Mouse (Mus musculus): ENCODE results near the gene Cacng7.
A peak's percentile ranks its signal among the peaks of the same experiment; 100 is the strongest.
"Not testable (repeated sequence)": the region's sequence is repeated elsewhere in the genome, so short reads cannot be mapped to it uniquely, and the experiment has no call there.

Cacng7 gene

DNA sequence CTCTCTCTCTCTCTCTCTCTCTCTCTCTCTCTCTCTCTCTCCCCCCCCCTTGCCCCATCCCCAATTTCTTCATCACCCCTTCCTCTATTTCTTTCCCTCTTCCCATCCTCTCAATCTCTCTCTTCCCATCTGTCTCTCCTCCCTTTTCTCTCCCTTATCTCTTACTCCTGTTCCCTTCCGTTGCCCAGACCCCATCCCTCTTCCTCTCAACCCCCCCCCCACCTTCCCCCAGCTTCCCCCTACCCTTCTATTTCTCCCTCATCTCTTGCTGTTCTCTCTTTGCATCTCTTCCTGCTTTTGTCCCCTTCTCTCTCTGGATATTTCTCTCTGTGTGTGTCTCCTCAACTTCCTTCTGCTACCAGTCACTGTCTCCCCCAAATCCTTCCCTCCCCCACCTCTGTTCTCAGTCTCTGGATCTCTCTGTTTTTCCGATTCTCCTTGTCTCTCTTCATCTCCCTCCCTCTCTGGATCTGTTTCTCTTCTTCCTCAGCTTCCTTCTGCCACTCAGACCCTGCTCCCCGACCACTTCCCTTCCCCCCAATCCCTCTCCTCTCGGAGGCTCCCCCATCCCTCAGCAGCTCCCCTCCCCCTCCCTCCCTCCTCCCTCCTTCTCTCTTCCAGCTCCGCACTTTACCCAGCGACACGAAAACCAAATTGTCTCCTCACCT lies 57.8 kb downstream of the Cacng7 start, which contains the start of gene Cacng8:
Cacng8 (plus strand) TSS at position 271 of the 668 bp plus-strand sequence.
- DNase-seq: peak; percentile 46 to 52

GRCm38 (mm10) chr7:3391081-3391451 lies 58.3 kb downstream of the Cacng7 start:
- peak; percentile 43 to 59 for DNase-seq

- peak; percentile 63 to 72 for DNase-seq
These were observed 59.1 kb downstream of the Cacng7 start for GRCm38 (mm10) chr7:3391809-3392208.

DNA sequence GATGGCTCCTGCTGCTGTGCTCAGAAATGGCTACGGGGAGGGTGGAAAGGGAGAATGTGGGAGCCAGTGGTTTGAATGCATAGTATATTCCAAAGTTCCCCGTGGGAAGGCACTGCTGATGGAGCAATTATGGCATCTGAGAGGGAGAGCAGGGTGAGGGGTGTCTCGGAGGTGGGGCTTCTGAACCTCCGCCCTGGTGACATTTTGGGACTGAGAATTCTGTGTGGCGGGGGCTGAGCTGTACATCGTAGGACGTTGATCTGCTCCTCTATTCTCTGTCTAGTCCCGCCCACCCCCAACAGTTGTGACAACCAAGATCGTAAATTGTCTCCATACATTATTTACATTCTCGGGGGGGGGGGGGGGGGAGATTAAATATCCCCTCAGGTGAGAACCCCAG lies 64.6 kb downstream of the Cacng7 start:
- no peak for DNase-seq

DNA sequence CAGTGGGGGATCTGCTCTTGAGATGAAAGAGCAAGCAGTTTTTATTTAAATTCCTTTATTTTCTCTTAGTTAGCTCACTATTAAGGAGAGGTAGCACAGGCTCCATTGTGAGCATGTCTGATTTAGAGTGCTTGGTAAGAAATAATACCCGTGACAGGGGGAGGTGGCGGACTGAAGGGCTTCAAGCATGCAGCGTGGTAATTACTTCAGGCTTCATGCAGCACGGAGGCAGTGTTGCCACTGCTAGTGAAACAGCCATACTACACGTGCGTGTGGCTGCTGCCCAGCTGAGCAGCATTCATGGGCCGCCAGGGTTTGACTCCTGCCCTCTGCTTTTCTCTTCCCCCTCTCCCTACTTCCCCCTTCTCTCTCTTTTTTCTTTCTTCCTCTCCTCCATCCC lies 65.0 kb downstream of the Cacng7 start:
- no peak for DNase-seq

GRCm38 (mm10) chr7:3398363-3398762 lies 65.6 kb downstream of the Cacng7 start:
- DNase-seq: not testable (repeated sequence)

GRCm38 (mm10) chr7:3399937-3400336 lies 67.2 kb downstream of the Cacng7 start:
- DNase-seq: no peak

DNA sequence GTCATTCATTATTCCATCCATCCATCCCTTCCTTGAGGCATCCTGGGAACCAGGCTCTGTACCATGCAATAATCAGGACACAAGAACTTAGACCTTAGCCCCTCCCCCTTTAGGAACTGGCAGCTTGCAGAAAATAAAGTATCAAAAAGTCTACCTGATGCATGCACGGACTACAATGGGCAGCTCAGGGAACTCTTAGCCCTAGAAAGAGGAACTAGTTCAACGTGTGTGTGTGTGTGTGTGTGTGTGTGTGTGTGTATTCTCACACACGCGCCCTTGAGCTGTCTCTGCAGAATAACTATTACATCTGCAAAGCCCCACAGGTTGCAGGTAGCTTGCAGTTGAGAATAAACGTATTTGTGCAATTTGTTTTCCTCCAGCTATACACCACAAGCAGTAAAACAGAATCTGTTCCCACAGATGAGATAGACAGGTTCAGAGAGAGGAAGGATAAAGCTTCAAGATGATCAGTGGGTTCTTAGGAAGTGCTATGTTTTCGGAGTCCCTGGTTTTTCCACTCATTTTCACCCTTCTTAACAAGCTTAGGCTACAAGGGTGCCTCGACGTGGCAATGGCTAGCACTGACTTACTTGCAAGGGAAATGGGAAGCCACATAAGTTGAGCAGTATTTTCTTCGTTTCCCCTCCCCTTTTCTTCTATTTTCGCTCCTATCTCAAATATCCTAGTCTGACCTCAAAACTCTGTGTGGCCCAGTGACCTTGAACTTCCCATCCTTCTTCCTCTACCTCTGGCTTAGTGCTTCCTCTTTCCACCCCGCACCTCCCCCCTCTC lies 77.2 kb downstream of the Cacng7 start:
- no peak for DNase-seq

GRCm38 (mm10) chr7:3411160-3411941 lies 78.6 kb downstream of the Cacng7 start:
- peak; percentile 67 to 71 for DNase-seq

GRCm38 (mm10) chr7:3412036-3412435 lies 79.3 kb downstream of the Cacng7 start:
- peak; percentile 55 to 60 for DNase-seq

GRCm38 (mm10) chr7:3414888-3415287 lies 82.1 kb downstream of the Cacng7 start:
- peak; percentile 75 to 82 for DNase-seq

DNA sequence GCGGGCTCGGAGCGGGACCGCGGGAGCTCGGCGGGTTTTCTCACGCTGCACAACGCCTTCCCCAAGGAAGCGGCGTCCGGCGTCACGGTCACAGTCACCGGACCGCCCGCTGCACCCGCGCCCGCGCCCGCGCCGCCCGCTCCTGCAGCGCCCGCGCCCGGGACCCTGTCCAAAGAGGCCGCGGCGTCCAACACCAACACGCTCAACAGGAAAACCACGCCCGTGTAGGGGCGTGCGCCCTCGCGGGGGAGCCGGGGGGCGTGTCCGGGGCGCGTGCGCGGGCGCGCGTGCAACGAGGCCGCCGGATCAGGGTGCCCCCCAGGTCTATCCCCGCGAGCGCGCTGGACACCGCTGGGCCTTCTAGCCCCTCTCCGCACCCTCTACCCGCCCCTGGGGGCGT lies 82.6 kb downstream of the Cacng7 start:
- DNase-seq: peak; percentile 59 to 63
